Mouse (Mus musculus) small intestine, adult 2 months (tissue): Measurements from ENCODE around the gene Hmgb1.

Experiments used
- CTCF ChIP-seq: fragments of 200-500 bp; IDR thresholded peaks from 2 replicates; pipeline ENCODE4 v1.5.1; 2012; ENCODE audit warnings: low read depth, mild to moderate bottlenecking, control low read depth, inconsistent platforms, low read length, moderate library complexity, mixed read lengths; ENCODE audit not compliant: insufficient replicate concordance, insufficient read length; ENCODE audit errors: extremely low read depth
- POLR2A ChIP-seq: fragments of 200-500 bp; IDR thresholded peaks from 2 replicates; pipeline ENCODE4 v1.6.1; 2012; ENCODE audit warnings: low read depth, mild to moderate bottlenecking, control low read depth, inconsistent platforms, low read length, moderate library complexity

DNA sequence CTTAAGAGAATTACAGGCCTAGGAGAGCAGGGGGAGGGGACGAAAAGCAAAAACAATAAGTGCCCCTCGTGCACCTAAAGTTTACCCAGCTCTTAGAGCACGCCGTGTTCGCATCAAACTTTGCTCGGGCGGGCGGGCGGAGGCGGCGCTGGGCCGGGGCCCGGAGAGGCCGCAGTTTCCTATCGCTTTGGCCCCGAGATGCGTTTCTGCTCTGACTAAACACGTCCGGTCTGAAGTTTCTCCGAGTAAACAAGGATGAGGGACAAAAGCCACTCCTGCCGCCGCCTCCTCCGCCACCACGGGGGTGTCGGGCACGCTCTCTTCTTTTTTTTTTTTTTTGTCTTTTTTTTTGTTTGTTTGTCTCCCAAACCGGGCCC lies 133.1 kb downstream of the Hmgb1 start:
- no peak for TF ChIP-seq CTCF
- TF ChIP-seq POLR2A = no peak; the same call in 1 of the 2 replicates
